Mouse (Mus musculus) embryonic facial prominence, embryonic 12.5 days (tissue): ENCODE data around the gene Prkcz. TPM values are rescaled to one million over a fixed set of nuclear protein-coding genes. Genes with fewer than 3 reads are reported as not detected.

Experiments
- ATAC-seq: fragments of 200-750 bp; cut with Nextera tagmentation; 2 replicates; pipeline ENCODE4 v1.8.0; 2017; ENCODE audit not compliant: insufficient number of reproducible peaks, insufficient read depth, low FRiP score, low TSS enrichment
- H3K27ac ChIP-seq: fragments of 300-500 bp; sonication (generic); 2 replicates; pipeline ENCODE4 v1.5.1; 2016; ENCODE audit warnings: mild to moderate bottlenecking
- H3K27me3 ChIP-seq: fragments of 300-500 bp; sonication (generic); 2 replicates; pipeline ENCODE4 v1.6.1; 2016; ENCODE audit warnings: mild to moderate bottlenecking, moderate library complexity
- H3K36me3 ChIP-seq: fragments of 300-500 bp; sonication (generic); 2 replicates; pipeline ENCODE4 v1.6.1; 2016; ENCODE audit warnings: mild to moderate bottlenecking
- H3K4me1 ChIP-seq: fragments of 300-500 bp; sonication (generic); 2 replicates; pipeline ENCODE4 v1.6.1; 2016
- H3K4me2 ChIP-seq: fragments of 300-500 bp; sonication (generic); replicated peaks from 2 replicates; pipeline ENCODE4 v1.6.1; 2016; ENCODE audit warnings: mild to moderate bottlenecking, moderate library complexity
- H3K4me3 ChIP-seq: fragments of 300-500 bp; sonication (generic); 2 replicates; pipeline ENCODE4 v1.5.1; 2016; ENCODE audit warnings: mild to moderate bottlenecking
- H3K9ac ChIP-seq: fragments of 300-500 bp; sonication (generic); 2 replicates; pipeline ENCODE4 v1.6.1; 2016; ENCODE audit warnings: mild to moderate bottlenecking, moderate library complexity
- H3K9me3 ChIP-seq: fragments of 300-500 bp; sonication (generic); 2 replicates; pipeline ENCODE4 v1.6.1; 2016; ENCODE audit warnings: mild to moderate bottlenecking, moderate library complexity
- WGBS: fragments of 180-500 bp; shearing (Covaris S2); methylation state at CpG from one replicate; pipeline ENCODE4 v1.1.7; 2016; 5-methylcytosine and 5-hydroxymethylcytosine counted together
- polyA plus RNA-seq: library from polyadenylated mRNA; unstranded; fragments of >200 nt; fragmentation: Nextera tagmentation; extraction: Ambion mirVana; gene quantifications from 2 replicates; pipeline ENCODE4 v1.2.1, GENCODE M21; 2016

The Prkcz gene
- polyA plus RNA-seq, 1 experiment from 2014 or later = 12.2 TPM

DNA sequence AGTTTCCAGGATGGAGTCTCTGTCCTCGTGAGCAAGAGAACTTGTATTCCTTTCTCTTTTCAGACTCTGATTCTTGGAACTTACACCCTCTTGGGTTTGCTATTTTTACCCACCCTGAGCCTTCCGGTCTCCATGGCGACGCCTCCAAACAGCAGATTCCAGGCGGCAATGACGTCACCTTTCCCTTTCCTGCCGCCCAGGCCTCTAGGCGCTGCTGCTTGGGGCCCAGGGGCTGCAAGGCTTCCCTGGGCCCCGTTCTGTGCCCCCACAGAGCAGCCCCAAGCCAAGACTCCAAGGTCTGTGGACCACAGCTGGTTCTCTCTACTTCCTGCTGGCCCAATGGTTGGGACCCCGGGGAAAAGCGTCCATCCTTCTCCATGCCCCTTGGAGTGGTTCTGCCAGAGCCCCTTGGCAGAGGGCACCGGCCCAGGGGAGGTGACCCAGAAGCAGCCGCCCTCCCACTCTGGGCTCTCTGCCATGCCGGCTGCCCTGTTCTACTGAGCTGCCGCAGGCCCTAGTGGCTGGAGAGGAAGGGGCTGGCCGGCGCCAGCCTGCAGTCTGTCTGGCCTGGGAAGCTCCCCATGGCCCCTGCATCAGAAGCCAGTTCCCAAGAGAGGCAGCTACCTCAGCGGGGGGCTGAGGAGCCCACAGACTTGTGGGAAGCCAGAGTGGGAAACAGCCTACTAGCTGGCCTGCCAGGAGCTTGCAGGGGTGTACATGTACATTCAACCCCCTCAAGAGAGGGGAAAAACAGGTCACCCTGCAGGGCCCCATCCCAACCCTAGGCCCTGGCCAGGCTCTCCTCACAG lies 125.6 kb downstream of the Prkcz start:
- Histone ChIP-seq H3K4me1 (peaks cover 31% of the 10 kb centered on the region), H3K9me3 (no peaks in the 10 kb centered on the region), H3K27me3 (no peaks in the 10 kb centered on the region), H3K36me3 (no peaks in the 10 kb centered on the region), H3K4me3 (no peak overlapping the region), H3K9ac (peak overlapping the region; percentile 31; the same call in 1 of the 2 replicates), H3K27ac (peak overlapping the region; percentile 98), H3K4me2 (peak overlapping the region; percentile 31)
- peak; percentile 53 for ATAC-seq
- WGBS = 22% methylated on average over 18 of the region's 18 CpGs

DNA sequence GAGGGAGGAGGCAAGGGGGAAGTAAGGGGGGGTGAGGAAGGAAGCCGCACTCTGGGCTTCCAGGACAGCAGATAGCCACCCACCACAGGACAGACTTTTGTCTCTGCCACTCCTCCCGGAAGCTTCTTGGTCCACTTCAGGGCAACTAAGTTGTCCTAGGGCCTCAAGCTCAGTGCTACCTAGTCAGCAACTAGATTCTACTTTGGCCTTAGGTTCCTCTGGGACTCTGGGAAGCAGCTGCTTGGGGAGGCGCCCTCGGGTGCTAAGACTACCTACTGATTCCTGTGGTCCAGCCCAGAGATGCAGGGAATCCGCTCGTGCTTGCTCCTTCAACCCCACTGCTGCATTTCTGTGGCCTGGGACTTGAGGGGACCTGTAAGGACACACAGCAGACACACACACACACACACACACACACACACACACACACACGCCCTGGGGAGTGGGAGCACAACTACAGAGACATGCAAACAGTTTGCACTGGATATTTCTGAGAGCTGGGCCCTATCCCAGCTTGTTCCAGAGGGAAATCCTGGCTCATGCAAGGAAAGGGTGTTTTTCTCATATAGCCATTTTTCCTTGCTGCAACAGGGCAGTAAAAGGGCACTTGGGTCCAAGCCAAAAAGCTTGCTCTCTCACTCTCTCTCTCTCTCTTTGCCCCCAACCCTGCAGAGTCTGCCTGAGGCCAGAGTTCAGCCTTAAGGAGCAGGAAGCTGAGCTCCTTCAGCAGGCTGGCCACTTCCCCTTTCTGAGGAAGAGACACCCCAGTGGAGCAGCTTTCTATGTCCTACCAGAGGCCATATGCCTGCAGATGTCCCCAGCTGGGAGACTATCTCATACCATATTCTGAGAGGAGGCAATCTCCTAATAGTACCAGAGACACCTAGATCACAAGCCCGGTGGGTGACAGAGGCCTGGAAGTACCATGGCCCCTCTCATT lies 126.5 kb downstream of the Prkcz start:
- Histone ChIP-seq H3K36me3 (no peaks in the 10 kb centered on the region), H3K4me1 (peaks cover 31% of the 10 kb centered on the region), H3K4me3 (no peak overlapping the region), H3K9me3 (no peaks in the 10 kb centered on the region), H3K4me2 (peak overlapping the region; percentile 31), H3K9ac (no peak overlapping the region; the same call in 1 of the 2 replicates), H3K27ac (peak overlapping the region; percentile 98), H3K27me3 (no peaks in the 10 kb centered on the region)
- no peak for ATAC-seq
- WGBS = 62% methylated on average over 8 of the region's 8 CpGs

DNA sequence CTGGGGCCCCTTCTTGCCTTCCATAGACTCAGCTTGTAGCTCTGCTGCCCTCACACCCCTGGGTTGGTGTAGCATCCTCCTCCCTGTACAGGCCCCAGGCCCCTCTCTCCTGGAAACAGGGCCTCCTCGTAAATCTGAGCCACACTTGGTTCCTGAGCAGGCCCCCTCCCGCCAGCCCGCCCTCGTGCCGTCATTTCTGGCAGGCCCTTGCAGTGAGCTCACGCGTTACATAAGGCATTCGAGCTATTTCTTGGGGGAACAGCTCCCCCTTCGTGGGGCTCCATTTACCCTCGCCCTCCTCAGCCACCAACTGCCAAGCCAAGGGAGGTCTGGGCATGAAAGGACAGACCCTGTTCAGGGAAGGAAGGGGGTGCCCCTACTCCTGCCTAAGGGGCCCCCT lies 127.3 kb downstream of the Prkcz start:
- H3K4me1 ChIP-seq = peaks cover 31% of the 10 kb centered on the region
- peak overlapping the region; percentile 98 for H3K27ac ChIP-seq
- ATAC-seq = peak; percentile 83
- H3K36me3 ChIP-seq = no peaks in the 10 kb centered on the region
- no peak overlapping the region; the same call in 1 of the 2 replicates for H3K4me2 ChIP-seq
- H3K27me3 ChIP-seq = no peaks in the 10 kb centered on the region
- H3K4me3 ChIP-seq = no peak overlapping the region
- H3K9me3 ChIP-seq = no peaks in the 10 kb centered on the region
- 11% methylated on average over 10 of the region's 10 CpGs for WGBS
- H3K9ac ChIP-seq = no peak overlapping the region

DNA sequence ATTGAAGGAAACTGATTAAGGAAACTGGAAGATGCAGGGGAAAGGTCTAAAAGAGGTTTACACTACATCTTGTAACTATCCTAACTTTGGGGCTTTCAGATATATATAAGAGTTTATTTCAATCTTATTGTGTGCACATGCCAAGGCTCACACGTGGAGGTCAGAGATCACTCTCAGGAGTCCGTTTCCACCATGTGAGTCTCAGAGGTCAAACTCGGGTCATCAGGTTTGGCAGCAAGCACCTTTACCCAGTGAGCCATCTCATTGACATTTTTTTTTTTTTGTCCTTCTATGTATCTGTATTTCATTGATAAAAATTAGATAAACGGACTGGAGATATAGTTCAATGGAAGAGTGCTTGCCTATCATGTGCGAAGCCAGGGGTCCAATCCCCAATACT lies 132.7 kb downstream of the Prkcz start:
- ATAC-seq = no peak
- Histone ChIP-seq H3K36me3 (no peaks in the 10 kb centered on the region), H3K4me3 (no peak overlapping the region), H3K9ac (no peak overlapping the region), H3K27ac (no peak overlapping the region), H3K4me2 (no peak overlapping the region), H3K27me3 (no peaks in the 10 kb centered on the region), H3K9me3 (no peaks in the 10 kb centered on the region), H3K4me1 (peaks cover 8% of the 10 kb centered on the region)
- 74% methylated on average over 5 of the region's 5 CpGs for WGBS

DNA sequence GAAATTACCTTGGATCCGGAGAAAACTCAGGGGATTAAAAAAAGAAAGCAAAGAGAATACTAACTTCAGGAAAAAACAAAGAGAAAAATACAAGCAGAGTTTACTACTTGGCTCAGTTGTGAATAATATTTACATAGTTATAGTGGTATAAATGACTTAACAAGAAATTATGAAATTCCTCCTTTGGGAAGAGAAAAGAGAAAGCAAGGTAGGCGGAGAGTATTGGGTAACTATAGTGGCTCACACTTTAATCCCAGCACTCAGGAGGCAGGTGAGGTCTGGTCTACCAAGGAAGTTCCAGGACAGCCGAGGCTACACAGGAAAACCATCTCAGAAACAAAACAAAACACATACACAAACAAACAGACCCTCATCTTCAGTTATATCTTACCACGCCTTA lies 133.2 kb downstream of the Prkcz start:
- H3K4me2 ChIP-seq = no peak overlapping the region
- no peak overlapping the region for H3K9ac ChIP-seq
- H3K4me1 ChIP-seq = 0 out of 2 replicates have a peak, but pooled peaks cover 4% of the 10 kb centered on the region
- ATAC-seq = no peak
- H3K9me3 ChIP-seq = no peaks in the 10 kb centered on the region
- WGBS = 80% methylated on average over 4 of the region's 4 CpGs
- no peaks in the 10 kb centered on the region for H3K27me3 ChIP-seq
- H3K27ac ChIP-seq = no peak overlapping the region
- H3K36me3 ChIP-seq = no peaks in the 10 kb centered on the region
- H3K4me3 ChIP-seq = no peak overlapping the region

DNA sequence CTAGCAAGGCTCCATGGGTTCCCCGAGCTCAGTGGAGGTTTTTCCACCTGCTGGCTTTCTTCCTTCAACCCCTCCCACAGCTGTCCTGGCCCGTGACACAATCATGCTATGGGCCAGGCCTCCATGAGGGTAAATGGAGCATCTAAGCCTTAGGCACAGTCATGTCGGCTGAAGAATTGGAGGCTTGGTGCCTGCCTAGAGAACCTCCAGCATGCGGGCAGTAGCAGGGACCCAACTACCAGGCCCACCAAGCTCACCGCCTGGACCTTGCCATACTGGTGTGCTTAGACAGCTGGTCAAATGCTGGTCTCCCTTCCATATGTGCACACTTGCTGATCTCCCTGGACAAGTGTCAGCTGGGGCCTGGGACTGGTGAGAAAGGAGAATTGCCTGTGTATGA lies 135.2 kb downstream of the Prkcz start:
- Histone ChIP-seq H3K9ac (no peak overlapping the region), H3K27me3 (no peaks in the 10 kb centered on the region), H3K36me3 (no peaks in the 10 kb centered on the region), H3K9me3 (no peaks in the 10 kb centered on the region), H3K4me2 (no peak overlapping the region), H3K4me1 (peaks cover 4% of the 10 kb centered on the region; the same call in 1 of the 2 replicates), H3K27ac (no peak overlapping the region), H3K4me3 (no peak overlapping the region)
- WGBS = 82% methylated on average over 5 of the region's 5 CpGs
- ATAC-seq = no peak

DNA sequence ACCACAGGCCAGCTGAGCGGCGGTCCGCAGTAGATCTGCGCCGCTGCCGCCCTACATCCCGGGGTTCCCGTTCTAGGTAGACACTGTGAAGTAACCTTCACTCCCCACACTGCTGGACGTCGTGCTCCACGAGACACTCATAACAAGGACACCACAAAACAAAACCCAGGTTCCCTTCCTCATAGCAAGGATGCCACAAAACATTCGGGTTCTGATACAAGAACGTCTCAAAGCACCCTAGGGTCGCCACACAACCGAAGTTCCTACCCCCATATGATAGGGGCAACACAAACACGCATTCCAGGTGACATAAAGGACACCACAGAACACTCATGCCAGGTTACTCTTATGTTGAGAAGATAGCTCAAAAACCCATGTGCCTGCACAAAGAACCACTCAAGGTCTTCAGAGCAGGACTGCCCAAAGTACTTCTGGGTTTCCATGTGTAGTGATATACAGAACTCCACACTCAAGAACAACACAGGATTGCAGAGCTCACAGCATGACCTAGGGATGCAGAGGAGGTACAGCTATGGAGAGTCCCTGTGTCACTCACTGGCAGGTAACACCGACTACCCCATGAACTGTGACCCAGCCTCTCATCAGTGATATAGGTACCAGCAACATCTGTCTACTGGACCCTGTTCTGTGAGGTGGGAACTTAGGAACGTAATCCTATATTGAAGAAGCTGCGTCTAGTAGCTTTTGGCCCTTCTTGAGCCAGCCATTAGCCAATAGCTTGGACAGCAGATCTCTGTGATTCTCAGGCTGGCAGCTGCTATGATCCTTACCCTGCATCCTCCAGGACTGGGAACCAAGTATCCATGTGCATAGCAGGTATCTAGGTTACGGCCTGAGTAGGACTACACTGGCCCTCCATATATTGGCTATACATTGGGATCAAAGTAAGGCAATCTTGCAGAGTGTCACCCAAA lies 137.3 kb downstream of the Prkcz start:
- Histone ChIP-seq H3K9ac (peak overlapping the region; percentile 74), H3K27me3 (no peaks in the 10 kb centered on the region), H3K9me3 (no peaks in the 10 kb centered on the region), H3K4me3 (peak overlapping the region; percentile 37), H3K4me2 (peak overlapping the region; percentile 72), H3K27ac (peak overlapping the region; percentile 96), H3K36me3 (no peaks in the 10 kb centered on the region), H3K4me1 (peaks cover 19% of the 10 kb centered on the region)
- ATAC-seq = no peak
- 33% methylated on average over 20 of the region's 20 CpGs for whole genome bisulfite sequencing

DNA sequence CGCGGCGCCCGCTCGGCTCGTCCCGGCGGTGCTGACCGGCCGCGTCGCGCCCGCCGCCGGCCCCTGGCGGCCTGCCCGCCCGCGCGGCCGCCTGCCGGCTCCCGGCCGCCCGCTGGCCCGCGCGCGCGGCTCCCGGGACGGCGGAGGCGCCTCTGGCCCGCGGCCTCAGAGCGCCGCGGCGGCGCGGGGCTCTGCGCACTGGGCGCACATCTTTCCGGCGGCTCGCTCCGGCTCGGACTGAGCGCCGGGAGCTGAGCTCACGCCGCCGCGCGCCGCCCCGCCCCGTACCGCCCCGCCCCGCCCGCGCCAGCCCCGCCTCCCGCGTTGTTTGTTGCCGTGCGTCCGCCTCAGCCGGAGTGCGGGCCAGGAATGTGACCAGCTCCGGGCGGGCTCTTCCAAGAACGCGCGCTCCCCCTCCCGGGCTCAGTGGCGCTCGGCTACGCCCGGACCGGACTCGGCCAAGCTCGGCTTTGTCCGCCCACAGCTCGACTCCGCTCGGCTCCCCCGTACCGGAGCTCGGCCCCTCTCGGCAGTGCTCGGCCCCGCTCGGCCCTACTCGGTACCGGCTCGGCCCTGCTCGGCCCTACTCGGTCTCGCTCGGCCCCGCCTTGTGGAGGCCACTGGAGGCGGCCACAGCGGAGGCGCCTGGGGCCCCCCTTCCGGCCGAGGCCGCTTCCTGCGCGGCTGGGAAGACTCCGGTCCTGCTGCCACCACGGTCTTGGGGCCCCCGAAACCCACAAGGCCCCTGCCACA lies 138.1 kb downstream of the Prkcz start:
- no peaks in the 10 kb centered on the region for H3K36me3 ChIP-seq
- H3K9me3 ChIP-seq = no peaks in the 10 kb centered on the region
- peak overlapping the region; percentile 74 for H3K9ac ChIP-seq
- H3K4me3 ChIP-seq = peak overlapping the region; percentile 37
- under 1% methylated on average over 89 of the region's 116 CpGs for WGBS
- H3K4me2 ChIP-seq = peak overlapping the region; percentile 72
- H3K27ac ChIP-seq = peak overlapping the region; percentile 96
- H3K27me3 ChIP-seq = no peaks in the 10 kb centered on the region
- ATAC-seq = peak; percentile 99
- peaks cover 27% of the 10 kb centered on the region for H3K4me1 ChIP-seq

DNA sequence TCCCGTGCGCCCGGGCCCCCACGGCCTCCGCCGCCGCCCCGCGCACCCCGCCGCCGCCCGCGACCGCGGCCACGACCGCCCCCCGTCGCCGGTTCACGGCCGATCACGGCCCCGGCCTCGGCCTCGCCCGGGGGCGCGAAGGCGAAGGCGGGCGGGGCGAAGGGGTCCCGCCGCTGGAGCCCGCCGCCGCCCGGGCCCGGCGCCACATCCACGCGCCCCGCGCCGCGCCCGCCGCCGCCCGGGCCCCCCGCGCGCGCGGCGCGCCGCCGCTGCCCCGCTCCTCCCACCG lies 138.7 kb downstream of the Prkcz start, which contains the start of gene Ski:
TSS of gene Ski (minus strand) at position 41 of the 289 bp plus-strand sequence.
- peak within 1 kb of the TSS; percentile 99 for H3K9ac ChIP-seq
- no peaks in the 10 kb centered on the region for H3K36me3 ChIP-seq
- H3K27ac ChIP-seq = peak within 1 kb of the TSS; percentile 96
- peak within 1 kb of the TSS; percentile 66 for H3K4me3 ChIP-seq
- peaks cover 33% of the 10 kb centered on the region for H3K4me1 ChIP-seq
- 1% methylated on average over 12 of the region's 63 CpGs for WGBS
- ATAC-seq = no peak
- peak within 1 kb of the TSS; percentile 92 for H3K4me2 ChIP-seq
- H3K9me3 ChIP-seq = no peaks in the 10 kb centered on the region
- H3K27me3 ChIP-seq = no peaks in the 10 kb centered on the region

DNA sequence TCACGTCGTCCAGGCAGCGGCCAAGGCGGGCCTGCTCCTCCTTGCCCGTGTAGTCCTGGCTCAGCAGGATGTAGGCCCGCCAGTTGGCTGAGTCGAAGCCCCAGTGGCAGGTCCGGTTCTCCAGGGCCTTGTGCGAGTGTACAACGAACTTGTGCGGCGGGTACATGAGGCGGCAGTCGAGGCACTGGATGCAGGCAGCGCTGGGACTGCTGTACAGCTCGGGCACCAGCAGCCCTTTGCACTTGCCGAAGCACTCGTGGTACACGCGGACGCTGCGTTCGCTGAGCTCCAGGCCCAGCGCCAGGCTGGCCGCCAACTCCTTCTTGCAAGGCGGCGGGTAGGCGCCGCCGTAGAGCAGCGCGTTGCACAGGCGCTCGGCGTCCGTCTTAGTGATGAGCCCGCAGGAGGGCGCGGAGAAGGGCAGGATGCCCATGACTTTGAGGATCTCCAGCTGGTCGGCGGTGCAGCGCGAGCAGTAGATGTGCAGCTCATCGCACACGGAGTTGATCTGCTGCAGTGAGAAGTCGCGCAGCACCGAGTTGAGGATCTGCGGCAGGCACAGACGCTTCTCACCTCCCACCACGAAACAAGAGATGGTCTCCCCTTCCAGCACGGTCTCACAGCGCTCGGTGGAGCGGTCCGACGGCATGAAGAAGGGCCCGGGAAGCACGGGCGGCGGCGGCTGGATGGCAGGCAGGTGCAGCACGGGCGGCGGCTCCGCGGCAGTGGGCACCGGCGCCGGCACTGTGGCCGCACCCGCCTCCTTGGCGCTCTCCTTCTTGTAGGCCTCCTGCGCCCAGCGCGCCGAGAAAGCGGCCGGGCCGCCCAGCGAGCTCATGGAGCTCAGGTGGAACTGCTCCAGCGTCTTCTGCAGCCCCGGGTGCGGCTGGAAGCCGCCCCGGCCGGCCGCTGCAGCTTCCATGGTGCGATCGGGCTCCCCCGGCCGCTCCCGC lies 139.3 kb downstream of the Prkcz start:
- Histone ChIP-seq H3K27me3 (no peaks in the 10 kb centered on the region), H3K4me3 (peak overlapping the region; percentile 66), H3K4me2 (peak overlapping the region; percentile 92), H3K27ac (peak overlapping the region; percentile 83), H3K36me3 (no peaks in the 10 kb centered on the region), H3K4me1 (peaks cover 39% of the 10 kb centered on the region), H3K9me3 (no peaks in the 10 kb centered on the region), H3K9ac (peak overlapping the region; percentile 99)
- under 1% methylated on average over 93 of the region's 93 CpGs for WGBS
- no peak for ATAC-seq
